35 mouse cellular contexts compared by ENCODE assay signal in genomic region chr12:54980532-54980931, GRCm38 (mm10). TPM values are rescaled to one million over a fixed set of nuclear protein-coding genes. Genes with fewer than 3 reads are reported as not detected.
A peak's percentile ranks its signal among the peaks of the same experiment; 100 is the strongest.
DNase-seq lines count a peak whose midpoint lies in the region; ATAC-seq and TF ChIP-seq lines count a peak whose summit lies in the region.
"Had no signal": no experiment of that assay in that cellular context is flagged by ENCODE, and none has a peak within 500 bp of the region (broad histone marks: within the 10 kb centered on the region; RNA-seq: fewer than 3 reads in every experiment).

No protein-coding gene starts in this region.

- peak overlapping the region; percentile 40 for H3K4me2 ChIP-seq in liver, embryonic 14.5 days (ENCODE audit: low read depth)
- no peak overlapping the region for H3K4me2 ChIP-seq in kidney, embryonic 15.5 days
- H3K4me2 ChIP-seq: forebrain, embryonic 15.5 days; heart, embryonic 13.5 days; hindbrain, embryonic 15.5 days; lung, embryonic 14.5 days; midbrain, embryonic 12.5 days; stomach, embryonic 15.5 days had no signal

- no peak overlapping the region for H3K27ac ChIP-seq in liver, embryonic 14.5 days
- H3K27ac ChIP-seq in kidney, embryonic 15.5 days: no peak overlapping the region
- H3K27ac ChIP-seq: forebrain, embryonic 10.5 days; forebrain, embryonic 15.5 days; heart, embryonic 13.5 days; hindbrain, embryonic 10.5 days; hindbrain, embryonic 15.5 days; midbrain, embryonic 12.5 days; stomach, embryonic 15.5 days had no signal

- H3K4me1 ChIP-seq in liver, embryonic 14.5 days (replicated peaks; ENCODE audit: control insufficient read depth in 2 of 2, insufficient read depth in 2 of 2, low read length in 1 of 2): peaks cover 25 to 28% of the 10 kb centered on the region in 2 experiments
- H3K4me1 ChIP-seq in kidney, embryonic 15.5 days: peaks cover 13% of the 10 kb centered on the region
- H3K4me1 ChIP-seq: stomach, embryonic 15.5 days had no signal

- no peak overlapping the region for H3K4me3 ChIP-seq in liver, embryonic 14.5 days (ENCODE audit: insufficient read depth in 1 of 2, low read depth in 2 of 2, low read length in 2 of 2)
- H3K4me3 ChIP-seq in kidney, embryonic 15.5 days (replicated peaks): no peak overlapping the region
- H3K4me3 ChIP-seq: forebrain, embryonic 10.5 days; forebrain, embryonic 15.5 days; heart, embryonic 13.5 days; hindbrain, embryonic 10.5 days; hindbrain, embryonic 15.5 days; midbrain, embryonic 12.5 days; stomach, embryonic 15.5 days had no signal

- TF ChIP-seq EP300 in liver, embryonic 14.5 days (IDR thresholded peaks at IDR 0.05; ENCODE audit: low read depth): peak; percentile 70

- H3K27me3 ChIP-seq in liver, embryonic 14.5 days (ENCODE audit: control insufficient read depth, insufficient read depth, low read length): no peaks in the 10 kb centered on the region
- H3K27me3 ChIP-seq in kidney, embryonic 15.5 days: no peaks in the 10 kb centered on the region
- H3K27me3 ChIP-seq: forebrain, embryonic 15.5 days; heart, embryonic 13.5 days; hindbrain, embryonic 15.5 days; midbrain, embryonic 12.5 days; stomach, embryonic 15.5 days had no signal

- peaks cover 5% of the 10 kb centered on the region; the same call in 1 of the 2 replicates for H3K36me3 ChIP-seq in liver, embryonic 14.5 days (replicated peaks; ENCODE audit: control insufficient read depth, insufficient read depth, low read depth)
- peaks cover 11% of the 10 kb centered on the region; the same call in 1 of the 2 replicates for H3K36me3 ChIP-seq in kidney, embryonic 15.5 days
- H3K36me3 ChIP-seq: forebrain, embryonic 15.5 days; hindbrain, embryonic 15.5 days; midbrain, embryonic 12.5 days; stomach, embryonic 15.5 days had no signal

- no peak overlapping the region for H3K9ac ChIP-seq in liver, embryonic 14.5 days (replicated peaks)
- H3K9ac ChIP-seq in kidney, embryonic 15.5 days: no peak overlapping the region
- H3K9ac ChIP-seq: forebrain, embryonic 15.5 days; heart, embryonic 13.5 days; hindbrain, embryonic 15.5 days; lung, embryonic 14.5 days; midbrain, embryonic 12.5 days; stomach, embryonic 15.5 days had no signal

- ATAC-seq in erythroid progenitor cell, adult 5-6 weeks (replicated peaks; ENCODE audit: low FRiP score, poor library complexity, severe bottlenecking): peak; percentile 59
- peak; percentile 65; the same call in 1 of the 2 replicates for ATAC-seq in liver, embryonic 14.5 days (ENCODE audit: insufficient read depth)
- peak; percentile 30; the same call in 1 of the 2 replicates for ATAC-seq in megakaryocyte-erythroid progenitor cell, adult 5-6 weeks (replicated peaks; ENCODE audit: low FRiP score, low TSS enrichment, poor library complexity, severe bottlenecking)
- no peak for ATAC-seq in kidney, embryonic 15.5 days (replicated peaks; ENCODE audit: low FRiP score)
- ATAC-seq: forebrain, embryonic 15.5 days had no signal

- DNase-seq in c-Kit-negative CD71-positive TER-119-positive erythroid progenitor cells, embryonic 14.5 days (ENCODE audit: low read depth, low spot score): peak; percentile 35
- DNase-seq in liver, embryonic 14.5 days (ENCODE audit: low read depth in 3 of 3, low spot score in 3 of 3): peak; percentile 57 to 65 (median 59)
- DNase-seq in frontal cortex, adult 2 months (ENCODE audit: extremely low spot score in 1 of 2, low spot score in 1 of 2): no peak
- DNase-seq in embryo, embryonic 10.5 days (ENCODE audit: low spot score): no peak
- DNase-seq: adrenal gland, postnatal 14 days; cerebellum, adult 2 months; cerebellum, postnatal 25 days; heart, postnatal 10 days; kidney, adult 18-20 months; kidney, postnatal 36 days; layer of hippocampus, postnatal 36 days; left cerebral cortex, postnatal 4 days; lung, embryonic 14.5 days; right cerebral cortex, postnatal 14 days; thymus, postnatal 14 days had no signal

- WGBS in liver, embryonic 14.5 days (ENCODE audit: insufficient replicate concordance): 24% methylated on average over 6 of the region's 6 CpGs
- 83% methylated on average over 6 of the region's 6 CpGs for whole genome bisulfite sequencing in kidney, embryonic 15.5 days

- no peak for TF ChIP-seq CTCF in liver, embryonic 14.5 days (IDR thresholded peaks at IDR 0.05; ENCODE audit: low read depth)

- no peaks in the 10 kb centered on the region for H3K9me3 ChIP-seq in liver, embryonic 14.5 days (ENCODE audit: control insufficient read depth, low read length)
- no peaks in the 10 kb centered on the region for H3K9me3 ChIP-seq in kidney, embryonic 15.5 days (replicated peaks)
- H3K9me3 ChIP-seq: forebrain, embryonic 10.5 days; forebrain, embryonic 15.5 days; heart, embryonic 13.5 days; hindbrain, embryonic 10.5 days; hindbrain, embryonic 15.5 days; midbrain, embryonic 12.5 days; stomach, embryonic 15.5 days had no signal

RNA-seq across cellular contexts. Expression of gene Gm20403, which starts 5.8 kb away (rescaled TPM):
- not detected in 2 replicates for total RNA-seq in erythroid progenitor cell, adult 5-6 weeks (2015; ENCODE audit: low replicate concordance)
- total RNA-seq in erythroid progenitor cell, adult 5-6 weeks (2017; ENCODE audit: low replicate concordance): not detected in 2 replicates
- not detected in 2 replicates for polyA plus RNA-seq in liver, embryonic 14.5 days (2012; rRNA removed)
- polyA plus RNA-seq in liver, embryonic 14.5 days (2014; fragmentation: Nextera tagmentation; extraction: Ambion mirVana): not detected in 2 replicates
- total RNA-seq in megakaryocyte-erythroid progenitor cell, adult 5-6 weeks (2014; fragmentation: Nextera tagmentation): not detected in 2 replicates
- not detected in 2 replicates for total RNA-seq in megakaryocyte-erythroid progenitor cell, adult 5-6 weeks (2017)
- polyA plus RNA-seq in kidney, embryonic 15.5 days (2015; fragmentation: Nextera tagmentation; extraction: Ambion mirVana): not detected in 2 replicates
- not detected in 2 replicates for polyA plus RNA-seq in frontal cortex, adult 2 months (2012; rRNA removed)
- total RNA-seq: adrenal gland, postnatal 14 days; gastrocnemius, adult 8-10 months; gastrocnemius, postnatal 4 days; heart, adult 8-10 months; heart, postnatal 10 days; layer of hippocampus, postnatal 36 days; left cerebral cortex, postnatal 4 days; megakaryocyte, adult 5-6 weeks; monocyte, adult 5-6 weeks had no signal
- polyA plus RNA-seq: cerebellum, adult 2 months; embryonic facial prominence, embryonic 11.5 days; forebrain, embryonic 10.5 days; forebrain, embryonic 15.5 days; heart, embryonic 13.5 days; hindbrain, embryonic 10.5 days; hindbrain, embryonic 15.5 days; intestine, embryonic 14.5 days; kidney, embryonic 16.5 days; limb, embryonic 14.5 days; lung, embryonic 14.5 days; midbrain, embryonic 12.5 days; neural tube, embryonic 14.5 days; stomach, embryonic 15.5 days had no signal

RNA-seq across cellular contexts. Expression of gene Baz1a, which starts 33.6 kb away (rescaled TPM):
- 176 and 191 TPM in 2 replicates for total RNA-seq in erythroid progenitor cell, adult 5-6 weeks (2015; ENCODE audit: low replicate concordance)
- total RNA-seq in erythroid progenitor cell, adult 5-6 weeks (2017; ENCODE audit: low replicate concordance): 72.9 and 78.6 TPM in 2 replicates
- polyA plus RNA-seq in liver, embryonic 14.5 days (2012; rRNA removed): 9.6 and 17.7 TPM in 2 replicates
- 26.4 and 28.0 TPM in 2 replicates for polyA plus RNA-seq in liver, embryonic 14.5 days (2014; fragmentation: Nextera tagmentation; extraction: Ambion mirVana)
- 105 and 128 TPM in 2 replicates for total RNA-seq in megakaryocyte-erythroid progenitor cell, adult 5-6 weeks (2014; fragmentation: Nextera tagmentation)
- total RNA-seq in megakaryocyte-erythroid progenitor cell, adult 5-6 weeks (2017): 98.9 and 112 TPM in 2 replicates
- polyA plus RNA-seq in kidney, embryonic 15.5 days (2015; fragmentation: Nextera tagmentation; extraction: Ambion mirVana): 25.8 and 26.7 TPM in 2 replicates
- 2.2 TPM in 2 replicates for polyA plus RNA-seq in frontal cortex, adult 2 months (2012; rRNA removed)

Comparison
In these comparisons a context has a peak if more than half of its experiments do, and no peak if none do; other contexts are left out.
1. DNase-seq: peak in c-Kit-negative CD71-positive TER-119-positive erythroid progenitor cells, embryonic 14.5 days (single experiment) and liver, embryonic 14.5 days (3 of 3); none in frontal cortex, adult 2 months (0 of 2) and embryo, embryonic 10.5 days (single experiment).